Mouse (Mus musculus) fat pad, adult 2 months (tissue): ENCODE measurements around the gene Ddx52.

Experiments used
- DNase-seq: peaks from one replicate; pipeline ENCODE4 v3.0.0-alpha.2; 2011; ENCODE audit warnings: low read depth, low spot score; ENCODE audit errors: extremely low read depth

Gene Ddx52

GRCm38 (mm10) chr11:83967436-83968204 lies 25.8 kb downstream of the Ddx52 start:
- no peak for DNase-seq

- DNase-seq: no peak
These were observed 26.3 kb downstream of the Ddx52 start for GRCm38 (mm10) chr11:83968205-83968575.

DNA sequence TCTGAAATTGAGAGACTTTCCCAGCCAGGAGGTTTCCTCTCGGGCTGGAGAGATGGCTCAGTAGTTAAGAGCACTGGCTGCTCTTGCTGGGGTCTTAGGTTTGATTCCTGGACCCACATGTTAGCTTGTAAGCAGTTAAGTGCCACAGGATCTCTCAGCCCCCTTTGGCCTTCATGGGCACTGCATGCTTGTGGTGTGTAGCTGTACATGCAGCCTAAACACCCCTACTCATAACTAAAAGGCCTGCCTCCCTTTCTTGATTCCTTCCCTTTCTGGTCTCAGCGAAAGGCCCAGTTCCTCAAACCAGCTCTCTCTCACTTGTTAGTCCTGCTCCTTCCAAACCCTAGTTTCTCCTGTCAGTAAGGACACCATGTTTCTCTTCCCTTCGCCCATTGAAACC lies 27.2 kb downstream of the Ddx52 start:
- no peak for DNase-seq

- DNase-seq: no peak
These were observed 32.9 kb downstream of the Ddx52 start for GRCm38 (mm10) chr11:83974561-83975346.

- DNase-seq: no peak
These were observed 33.6 kb downstream of the Ddx52 start for GRCm38 (mm10) chr11:83975488-83975887.

DNA sequence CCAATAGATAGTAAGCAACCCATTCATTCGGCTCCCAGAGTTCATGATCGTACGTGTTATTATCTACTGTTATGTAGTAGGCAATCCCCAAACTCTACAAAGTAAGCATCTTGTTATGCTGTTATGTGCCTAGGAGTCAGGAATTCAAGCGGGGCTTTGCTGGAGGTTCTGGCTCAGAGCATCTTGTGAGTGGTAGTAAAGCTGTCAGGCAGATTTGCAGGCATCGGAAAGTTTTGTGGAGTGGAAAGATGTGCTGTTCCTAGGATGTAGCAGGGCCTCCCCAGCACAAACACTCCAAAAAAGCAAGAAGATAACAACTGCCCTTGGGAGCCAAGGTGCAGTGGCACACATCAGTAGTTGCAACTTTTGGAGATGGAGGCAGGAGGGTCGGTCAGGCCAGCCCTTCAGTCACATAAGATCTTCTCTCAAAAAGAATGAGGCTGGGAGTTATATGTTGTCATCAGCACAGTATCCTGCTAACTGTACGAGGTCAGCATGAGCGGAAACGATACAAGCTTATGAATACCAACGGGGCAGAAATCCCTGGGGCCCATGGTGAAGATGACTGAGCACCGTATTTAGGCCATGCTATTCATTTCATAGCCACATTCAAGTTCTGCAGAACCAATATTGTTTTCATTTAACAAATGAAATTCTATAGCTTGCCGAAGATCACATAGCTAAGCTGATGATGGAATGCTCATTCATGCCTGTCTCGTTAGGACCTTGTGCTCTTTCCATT lies 34.5 kb downstream of the Ddx52 start:
- DNase-seq: no peak

DNA sequence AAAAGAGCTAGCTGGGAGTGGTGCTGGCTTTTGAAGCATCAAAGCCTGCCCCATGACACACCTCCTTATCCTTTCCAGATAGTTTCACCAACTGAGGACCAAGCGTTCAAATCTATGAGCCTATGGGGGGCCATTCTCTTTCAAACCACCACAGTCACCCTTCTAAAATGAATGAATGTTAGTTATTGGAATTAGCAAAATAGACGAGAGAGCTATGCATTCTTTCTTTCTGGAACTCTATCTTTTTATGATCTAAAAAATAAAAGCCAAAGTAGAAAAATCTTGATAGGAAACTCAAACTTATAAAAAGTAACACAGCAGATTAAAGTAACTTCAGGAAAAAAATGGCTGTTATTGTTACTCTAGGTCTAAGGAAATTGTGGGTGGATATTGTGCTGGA lies 35.9 kb downstream of the Ddx52 start:
- no peak for DNase-seq

- no peak for DNase-seq
These were observed 38.1 kb downstream of the Ddx52 start for GRCm38 (mm10) chr11:83979992-83980391.

DNA sequence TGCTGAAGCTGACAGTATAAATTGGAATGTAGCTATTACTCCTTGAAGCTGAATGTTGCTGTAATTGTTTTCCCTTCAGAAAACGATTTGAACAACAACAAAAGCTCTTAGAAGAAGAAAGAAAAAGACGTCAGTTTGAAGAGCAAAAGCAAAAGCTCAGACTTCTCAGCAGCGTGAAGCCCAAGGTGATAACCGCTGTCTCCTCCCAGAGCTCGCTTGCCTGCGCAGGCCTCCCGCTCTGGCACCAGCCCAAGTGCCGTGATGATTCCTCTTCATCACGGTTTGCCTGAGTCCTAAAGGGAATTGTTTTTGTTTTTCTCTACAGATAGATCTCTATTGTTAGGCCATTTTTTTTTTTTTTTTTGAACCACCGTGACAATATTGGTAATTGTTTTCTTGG lies 39.5 kb downstream of the Ddx52 start:
- no peak for DNase-seq

GRCm38 (mm10) chr11:83991701-83992100 lies 49.8 kb downstream of the Ddx52 start:
- no peak for DNase-seq

DNA sequence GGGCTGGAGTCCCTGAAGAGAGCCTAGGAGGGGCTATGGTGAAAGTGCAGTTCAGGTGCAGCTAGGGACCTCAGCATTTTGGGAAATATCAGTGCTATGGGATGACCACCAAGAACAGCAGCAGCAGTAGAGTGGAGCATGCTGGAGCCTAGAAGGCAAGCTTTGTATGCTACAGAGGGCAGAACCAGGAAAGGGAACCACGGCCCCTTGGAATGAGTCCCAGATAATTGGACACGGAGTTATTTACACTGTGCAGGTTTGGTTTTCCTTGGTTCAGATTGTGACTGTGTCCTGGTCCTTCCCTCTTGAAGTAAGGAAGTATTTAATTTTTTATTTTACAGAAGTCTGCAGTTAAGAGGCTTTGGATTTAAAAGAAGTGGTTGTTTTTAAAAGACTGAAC lies 51.6 kb downstream of the Ddx52 start:
- no peak for DNase-seq

DNA sequence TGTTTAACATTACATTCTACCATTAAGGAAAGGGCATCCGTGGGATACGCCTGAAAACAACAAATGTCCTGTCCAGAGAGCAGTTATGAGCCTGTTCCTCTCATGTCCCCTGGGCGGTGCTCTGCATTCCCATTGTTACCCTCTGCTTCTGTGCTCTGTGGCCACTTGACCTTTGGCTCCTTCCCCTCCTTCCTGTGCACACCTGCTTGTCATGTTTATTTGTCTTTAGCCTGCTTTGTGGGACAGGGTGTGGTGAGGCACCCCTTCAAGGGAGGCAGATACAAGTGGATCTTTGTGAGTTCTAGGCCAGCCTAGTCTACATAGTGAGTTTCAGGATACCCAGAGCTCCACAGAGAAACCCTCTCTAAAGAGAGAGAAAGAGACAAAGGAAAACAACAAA lies 52.6 kb downstream of the Ddx52 start:
- no peak for DNase-seq

- no peak for DNase-seq
These were observed 53.7 kb downstream of the Ddx52 start for GRCm38 (mm10) chr11:83995535-83995950.

DNA sequence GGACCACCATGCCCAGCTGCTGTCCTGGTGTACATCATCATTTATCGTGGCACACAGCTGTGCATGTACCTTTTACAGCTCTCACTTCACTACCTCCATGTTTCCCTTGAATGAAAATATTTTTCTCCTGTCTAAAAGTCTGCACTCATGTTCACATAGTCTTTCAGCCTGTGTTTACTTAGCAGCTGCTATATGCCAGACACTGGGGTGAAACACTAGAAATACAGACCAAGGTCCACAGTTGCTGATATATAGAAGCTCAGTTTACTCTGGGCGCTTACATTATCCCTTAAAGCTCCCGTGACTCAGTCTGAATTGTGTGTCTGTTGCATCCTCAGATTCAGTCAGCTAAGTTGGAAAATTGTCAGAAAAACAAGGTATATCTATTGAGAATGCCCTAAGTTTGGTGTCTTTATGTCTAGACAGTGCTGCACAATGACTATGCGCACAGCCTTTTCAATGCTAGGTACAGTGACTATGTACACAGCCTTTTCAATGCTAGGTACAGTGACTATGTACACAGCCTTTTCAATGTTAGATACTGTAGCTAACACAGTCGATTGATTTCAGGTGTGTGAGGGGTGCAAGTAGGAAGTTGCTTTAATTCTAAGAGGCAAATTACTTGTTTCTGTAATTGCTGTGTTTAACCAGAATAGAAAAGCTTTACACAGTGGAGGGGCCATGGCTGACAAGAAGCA lies 55.5 kb downstream of the Ddx52 start:
- no peak for DNase-seq

GRCm38 (mm10) chr11:83998993-83999392 lies 57.1 kb downstream of the Ddx52 start:
- DNase-seq: no peak

DNA sequence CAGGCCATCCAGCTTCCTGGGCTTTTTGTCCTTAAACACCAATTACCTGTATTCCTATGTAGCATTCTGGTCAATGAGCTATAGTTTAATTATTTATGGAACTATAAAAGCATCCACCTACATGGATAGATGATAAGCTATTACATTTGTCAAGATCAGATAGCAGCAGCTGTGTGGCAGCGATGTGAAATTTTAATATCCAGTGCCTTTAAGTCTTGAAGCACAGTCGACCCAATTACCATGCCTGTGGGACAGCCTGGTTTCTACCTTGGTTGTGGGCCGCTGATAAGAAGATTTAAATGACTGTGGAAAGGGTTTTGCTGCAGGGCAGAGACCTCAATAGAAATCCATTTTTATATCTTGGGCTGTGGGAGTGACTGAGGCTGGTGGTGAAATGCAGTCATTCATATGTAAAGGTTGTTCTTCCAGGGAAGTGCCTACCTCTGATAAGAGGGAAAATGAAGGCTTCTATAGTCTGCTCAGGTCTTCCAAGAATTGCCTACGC lies 57.6 kb downstream of the Ddx52 start:
- DNase-seq: no peak

DNA sequence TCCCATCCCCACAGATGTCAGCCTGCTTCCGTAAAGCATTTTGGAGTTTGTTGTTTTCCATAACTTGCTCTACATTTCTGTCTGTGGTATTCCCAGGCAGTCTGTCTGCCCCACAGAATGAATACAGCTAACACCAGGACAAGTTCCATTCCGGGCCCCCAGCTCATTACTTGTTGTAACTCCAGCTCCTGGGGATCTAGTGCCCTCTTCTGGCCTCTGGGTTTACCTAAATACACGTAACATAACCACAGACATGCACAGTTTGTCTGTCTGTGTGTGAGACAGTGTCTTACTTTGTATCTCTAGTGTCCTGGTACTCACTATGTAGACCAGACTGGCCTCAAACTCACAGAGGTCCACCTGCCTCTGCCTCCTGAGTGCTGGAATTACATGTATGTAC lies 59.4 kb downstream of the Ddx52 start:
- DNase-seq: no peak

- no peak for DNase-seq
These were observed 62.1 kb downstream of the Ddx52 start for GRCm38 (mm10) chr11:84003986-84004385.

DNA sequence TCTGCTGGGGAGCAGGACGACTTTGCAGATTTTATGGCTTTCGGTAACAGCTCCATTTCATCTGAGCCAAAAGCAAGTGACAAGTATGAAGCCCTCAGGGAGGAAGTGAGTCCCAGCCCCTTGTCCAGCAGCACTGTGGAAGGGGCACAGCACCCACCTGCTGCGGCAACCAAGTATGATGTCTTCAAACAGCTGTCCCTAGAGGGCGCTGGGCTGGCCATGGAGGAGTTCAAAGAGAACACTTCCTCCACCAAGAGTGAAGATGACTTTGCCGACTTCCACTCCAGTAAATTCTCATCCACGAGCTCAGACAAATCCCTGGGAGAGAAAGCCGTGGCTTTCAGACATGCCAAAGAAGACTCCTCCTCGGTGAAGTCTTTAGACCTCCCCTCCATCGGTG lies 67.1 kb downstream of the Ddx52 start:
- DNase-seq: no peak

GRCm38 (mm10) chr11:84010411-84010810 lies 68.5 kb downstream of the Ddx52 start:
- DNase-seq: no peak

DNA sequence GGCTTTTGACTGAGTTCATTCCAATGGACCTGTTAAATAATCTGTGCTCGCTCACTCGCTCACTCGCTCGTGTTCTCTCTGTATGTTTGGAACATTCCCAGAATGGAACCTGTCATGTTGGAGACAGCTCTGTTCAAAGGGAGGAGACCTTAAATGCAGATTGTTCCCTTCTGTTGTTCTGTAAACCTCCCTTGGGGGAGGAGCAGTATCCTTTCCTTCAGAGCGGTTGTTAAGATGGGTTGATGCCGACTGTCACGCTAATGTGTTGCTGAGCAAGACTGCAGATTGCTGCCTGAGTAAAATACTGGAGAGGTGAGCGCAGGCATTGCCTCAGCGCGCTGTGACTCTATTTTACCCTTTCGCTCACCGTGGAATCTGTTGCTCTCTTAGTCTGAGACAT lies 69.2 kb downstream of the Ddx52 start:
- no peak for DNase-seq
